Mouse (Mus musculus): ENCODE measurements around the gene Rccd1.

Rccd1 gene

DNA sequence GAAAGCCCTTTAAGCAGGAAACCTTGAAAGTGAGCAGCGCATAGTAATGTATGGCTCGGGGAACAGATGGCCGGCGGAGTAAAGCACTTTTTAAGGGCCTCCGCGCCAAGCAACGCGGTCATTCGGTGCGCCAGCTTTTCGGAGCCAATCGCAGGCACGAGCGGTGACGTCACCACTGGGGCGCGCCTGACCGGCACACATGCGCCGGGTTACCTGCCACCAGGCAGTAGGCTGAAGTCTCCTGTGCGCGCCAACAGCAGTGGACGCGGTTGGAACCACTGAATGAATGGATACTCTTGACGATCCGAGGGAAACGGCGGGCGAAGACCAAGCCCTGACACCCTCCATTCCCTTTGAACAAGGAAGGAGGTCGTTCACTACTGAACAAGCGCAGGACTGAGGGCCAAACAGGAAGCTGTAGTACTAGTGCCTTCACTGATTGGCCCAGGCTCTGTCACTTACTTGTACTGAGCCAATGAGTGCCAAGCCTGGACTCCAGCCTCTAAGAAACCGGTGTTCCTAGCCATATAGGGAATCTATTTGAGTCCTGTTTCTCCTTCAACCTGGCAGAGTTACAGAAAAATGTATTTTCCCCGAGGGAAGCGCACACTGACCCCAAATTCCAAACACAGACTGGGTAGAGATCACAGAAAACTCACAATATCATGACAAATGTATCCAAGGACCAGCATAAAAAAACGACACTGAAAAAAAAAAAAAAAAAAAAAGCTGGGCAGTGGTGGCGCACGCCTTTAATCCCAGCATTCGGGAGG lies at the start of gene Rccd1:
Rccd1 (minus strand) TSS at position 412 of the 773 bp plus-strand sequence.
- peak; percentile 87 for DNase-seq (ENCODE audit: extremely low spot score, low read depth, low spot score)

DNA sequence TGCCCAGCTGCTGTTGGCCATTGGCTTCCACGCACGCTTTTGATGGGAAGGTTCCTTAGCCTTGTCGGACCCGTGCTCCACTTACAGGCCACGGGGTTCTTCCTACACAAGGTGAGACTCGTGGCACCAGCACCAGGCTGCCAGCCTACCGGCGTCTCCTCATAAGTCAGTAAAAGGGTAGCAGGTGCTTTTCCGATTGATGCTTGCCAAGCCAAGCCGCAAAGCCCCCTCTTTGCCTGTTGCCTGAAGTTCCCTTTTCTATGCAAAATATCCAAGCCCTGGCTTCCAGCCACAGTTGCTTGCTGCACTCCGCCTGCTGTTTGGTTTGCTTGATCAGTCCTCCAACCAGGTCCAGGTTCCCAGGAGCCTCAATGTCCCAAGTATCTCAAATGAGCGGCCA lies 49.6 kb upstream of the Rccd1 start:
- DNase-seq (ENCODE audit: extremely low spot score, low read depth, low spot score): no peak

DNA sequence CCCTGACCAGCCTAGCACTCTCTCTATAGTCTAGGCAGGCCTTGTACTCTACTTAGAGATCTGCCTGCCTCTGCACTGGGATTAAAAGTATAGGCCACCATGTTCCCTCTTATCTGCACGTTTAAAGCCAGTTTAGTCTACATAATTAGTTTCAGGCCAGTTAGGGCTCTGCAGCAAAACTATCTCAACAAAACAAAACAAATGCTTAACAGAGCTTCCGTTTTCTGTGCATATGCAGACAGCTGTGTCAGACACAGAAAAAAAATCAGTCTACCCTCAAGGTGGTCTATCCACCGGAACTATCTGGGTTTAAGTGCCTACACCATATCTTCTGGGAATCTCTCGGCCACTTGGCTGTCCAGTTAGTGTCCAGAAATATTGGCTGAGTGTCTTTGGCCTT lies 49.1 kb upstream of the Rccd1 start:
- DNase-seq (ENCODE audit: extremely low spot score, low read depth, low spot score): no peak

DNA sequence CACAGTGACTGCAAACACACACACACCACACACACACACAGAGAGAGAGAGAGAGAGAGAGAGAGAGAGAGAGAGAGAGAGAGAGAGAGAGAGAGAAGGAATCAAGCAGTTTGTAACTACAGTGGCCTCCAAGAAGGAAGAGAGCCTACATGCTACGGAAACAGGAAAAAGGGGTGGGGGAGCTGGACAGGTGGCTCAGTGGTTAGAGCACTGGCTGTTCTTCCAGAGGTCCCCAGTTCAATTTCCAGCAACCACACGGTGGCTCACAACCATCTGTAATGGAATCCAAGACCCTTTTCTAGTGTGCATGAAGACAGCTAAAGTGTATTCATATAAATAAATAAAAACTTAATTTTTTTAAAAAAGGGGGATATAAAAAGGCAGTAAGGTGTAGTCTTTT lies 48.4 kb upstream of the Rccd1 start:
- DNase-seq (ENCODE audit: extremely low spot score, low read depth, low spot score): no peak

DNA sequence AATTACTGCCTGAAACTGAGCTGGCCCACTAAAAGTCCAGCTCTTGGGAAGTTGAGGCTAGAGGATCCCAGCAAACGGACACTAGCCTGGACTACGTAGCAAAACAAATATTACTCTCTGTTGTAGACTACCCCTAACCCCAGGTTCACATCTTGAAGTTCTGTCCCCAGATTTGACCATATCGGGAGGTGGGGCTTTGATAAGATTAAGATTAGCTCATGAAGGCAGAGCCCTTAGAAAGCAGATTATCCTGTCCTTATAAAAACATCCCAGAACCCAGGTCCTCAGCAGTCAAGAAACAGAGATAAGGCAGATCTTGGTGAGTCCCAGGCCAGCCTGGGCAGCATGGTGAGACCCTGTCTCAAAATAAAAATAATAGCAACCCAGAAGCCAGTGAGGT lies 47.9 kb upstream of the Rccd1 start:
- no peak for DNase-seq (ENCODE audit: extremely low spot score, low read depth, low spot score)

DNA sequence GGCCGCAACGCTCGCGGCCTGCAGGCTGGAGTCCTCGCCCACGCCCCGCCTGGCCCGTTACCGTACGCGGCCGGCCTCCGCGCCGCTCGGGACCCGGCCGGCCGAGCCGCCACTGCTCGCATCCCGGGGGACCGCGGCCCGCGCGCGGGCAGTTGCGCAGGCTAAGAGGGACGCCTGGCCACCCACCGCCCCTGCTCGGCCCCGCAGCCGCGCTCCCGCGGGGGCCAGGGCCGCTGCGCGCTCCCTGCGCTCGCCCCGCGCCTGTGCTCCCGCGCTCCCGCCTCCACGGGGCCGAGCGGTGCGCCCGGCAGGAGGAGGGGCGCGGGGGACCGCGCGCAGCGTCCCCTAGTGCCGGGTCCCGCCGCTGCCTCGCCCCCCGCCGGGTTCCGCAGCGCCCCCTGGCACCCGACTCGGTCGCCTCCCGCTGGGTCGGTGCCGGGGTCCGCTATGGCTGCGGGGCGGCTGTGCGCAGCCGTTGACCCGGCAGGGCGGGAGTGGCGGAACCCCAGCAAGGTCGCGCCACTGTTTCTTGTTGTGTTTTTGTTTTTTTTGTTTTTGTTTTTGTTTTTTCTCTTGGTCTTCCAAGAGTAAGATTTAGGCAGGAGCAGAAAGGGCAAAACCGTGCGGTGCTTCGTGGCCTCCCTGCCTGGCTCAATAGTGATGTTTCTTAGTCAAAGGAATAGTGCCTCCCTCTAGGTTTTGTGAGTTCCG lies 46.9 kb upstream of the Rccd1 start, which contains the start of gene Man2a2:
Man2a2 (minus strand) TSS at position 335 of the 711 bp plus-strand sequence.
- DNase-seq (ENCODE audit: extremely low spot score, low read depth, low spot score): no peak

DNA sequence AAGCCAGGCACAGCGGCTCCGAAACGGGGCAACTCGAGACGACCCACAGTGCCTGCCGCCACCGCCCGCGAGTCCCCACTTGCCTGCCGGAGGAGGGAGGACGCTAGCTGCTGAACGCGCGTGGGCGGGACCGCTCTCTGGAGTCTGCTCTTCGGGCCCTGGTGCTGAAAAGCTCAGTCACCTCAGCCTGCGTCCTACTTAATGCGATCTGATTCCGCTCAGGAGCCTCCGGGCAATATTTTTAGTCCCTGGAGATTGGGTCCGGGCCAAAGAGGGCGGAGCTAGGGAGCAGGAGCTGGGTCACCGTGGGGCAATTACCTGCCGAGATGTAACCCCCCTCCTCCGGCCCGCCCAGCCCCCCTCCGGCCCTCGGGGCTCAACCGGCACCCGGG lies 46.4 kb upstream of the Rccd1 start:
- DNase-seq (ENCODE audit: extremely low spot score, low read depth, low spot score): no peak

DNA sequence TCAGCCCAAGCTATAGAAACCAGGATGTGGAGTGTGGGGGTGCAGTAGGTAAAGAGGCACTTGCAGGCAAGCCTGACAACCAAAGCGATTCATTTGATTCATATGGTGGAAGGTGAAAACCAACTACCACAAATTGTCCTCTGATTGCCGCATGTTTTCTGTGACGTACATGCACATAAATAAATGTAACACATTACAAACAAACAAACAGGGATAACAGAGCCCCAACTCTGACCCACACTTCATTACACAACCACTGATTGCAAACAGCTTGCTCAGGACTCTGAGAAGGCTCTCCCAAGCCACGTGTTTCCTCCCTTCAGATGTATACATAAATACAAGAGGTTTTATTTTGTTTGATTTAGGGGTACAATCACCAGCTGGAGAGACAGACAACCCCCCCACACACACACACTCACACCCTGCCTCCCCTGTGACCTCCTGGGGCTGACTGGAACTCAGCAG lies 45.7 kb upstream of the Rccd1 start:
- no peak for DNase-seq (ENCODE audit: extremely low spot score, low read depth, low spot score)

DNA sequence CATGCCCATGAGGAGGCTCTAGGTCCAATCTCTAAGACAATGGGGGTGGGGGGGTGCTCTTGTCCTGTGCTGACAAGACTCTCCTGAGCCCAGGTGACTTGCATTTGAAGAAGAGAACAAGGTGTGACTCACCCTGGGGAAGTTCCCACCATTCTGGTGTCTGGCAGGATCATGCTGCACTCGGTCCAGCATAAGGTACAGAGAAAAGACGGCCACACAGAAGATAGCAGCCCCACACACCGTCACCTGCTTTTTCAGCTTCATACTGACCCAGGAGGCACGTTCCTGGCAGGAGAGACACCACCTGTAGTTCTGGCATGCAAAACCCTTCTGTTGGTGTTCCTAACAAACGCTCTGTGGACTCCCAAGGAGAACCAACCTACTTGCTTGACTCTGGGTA lies 45.2 kb upstream of the Rccd1 start:
- no peak for DNase-seq (ENCODE audit: extremely low spot score, low read depth, low spot score)

DNA sequence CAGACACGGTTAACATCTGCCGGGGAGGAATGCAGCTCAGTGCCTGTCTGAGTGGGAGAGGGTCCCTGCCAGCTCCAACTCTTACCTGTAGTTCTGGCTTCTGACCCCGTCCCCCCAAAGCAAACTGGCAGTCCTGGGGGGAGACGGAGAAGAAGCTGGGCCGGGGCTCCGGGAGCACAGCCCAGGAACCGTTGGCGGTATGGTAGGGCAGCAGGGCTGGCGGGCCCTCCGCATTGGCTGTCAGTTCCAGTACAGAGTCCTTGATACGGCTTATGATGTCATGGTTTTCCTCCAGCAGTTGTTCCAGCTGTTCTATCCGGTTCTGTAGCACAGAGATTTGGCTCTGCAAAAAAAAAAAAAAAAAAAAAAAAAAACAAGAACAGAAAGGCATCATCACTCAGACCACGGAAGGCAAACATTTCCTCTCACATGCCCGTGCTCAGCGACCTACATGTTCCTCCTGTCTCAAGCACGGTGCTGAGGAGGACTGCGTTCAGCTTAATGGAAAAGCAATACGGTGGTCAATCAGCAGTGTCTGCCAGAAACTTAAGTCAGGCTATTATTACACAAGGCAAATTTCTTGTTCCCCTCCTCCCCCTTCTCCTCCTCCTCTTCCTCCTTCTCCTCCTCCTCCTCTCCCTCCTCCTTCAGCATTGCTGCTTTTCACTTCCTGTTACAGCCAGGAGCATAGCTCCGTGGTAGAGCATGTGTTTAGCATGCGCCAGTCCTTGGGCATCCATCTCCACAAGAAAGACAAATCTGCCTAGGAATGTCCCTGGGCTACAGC lies 44.6 kb upstream of the Rccd1 start:
- no peak for DNase-seq (ENCODE audit: extremely low spot score, low read depth, low spot score)

DNA sequence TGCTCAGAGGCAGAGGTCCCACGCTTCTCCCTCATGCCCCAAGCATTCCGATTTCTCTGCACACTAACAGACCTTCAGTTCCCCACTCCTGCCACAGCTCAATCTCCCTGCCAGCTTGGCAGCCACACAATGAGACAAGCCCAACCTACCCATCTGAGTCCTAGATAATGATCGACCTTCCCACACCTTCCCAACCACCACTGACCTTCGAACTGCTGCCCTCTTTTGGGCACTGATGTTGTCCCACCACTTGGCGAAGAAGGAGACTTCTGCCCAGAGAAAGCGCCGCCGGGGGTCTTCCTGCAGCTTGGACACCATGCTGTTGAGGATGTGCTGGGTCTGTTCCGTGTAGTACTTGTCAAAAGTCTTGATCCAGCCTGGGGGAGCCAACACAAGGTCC lies 43.8 kb upstream of the Rccd1 start:
- DNase-seq (ENCODE audit: extremely low spot score, low read depth, low spot score): no peak

DNA sequence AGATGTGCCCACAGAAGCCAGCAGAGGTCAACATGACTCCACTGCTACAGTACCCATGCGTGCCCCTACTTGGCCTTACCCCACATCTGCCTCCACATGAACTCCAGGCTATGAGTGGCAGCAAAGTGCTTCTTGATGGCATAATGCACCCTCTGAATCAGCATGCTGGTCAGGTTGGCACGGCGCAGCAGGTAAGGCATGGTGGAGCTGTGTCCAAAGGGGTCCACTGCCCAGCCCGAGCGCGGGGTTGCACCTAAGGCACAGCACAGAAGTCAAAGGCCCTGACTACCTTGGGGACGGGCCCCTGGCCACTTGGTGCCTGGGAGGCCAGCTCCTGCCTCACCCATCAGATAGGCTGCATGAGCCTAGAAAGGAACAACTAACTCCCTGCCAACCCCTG lies 43.0 kb upstream of the Rccd1 start:
- DNase-seq (ENCODE audit: extremely low spot score, low read depth, low spot score): no peak

DNA sequence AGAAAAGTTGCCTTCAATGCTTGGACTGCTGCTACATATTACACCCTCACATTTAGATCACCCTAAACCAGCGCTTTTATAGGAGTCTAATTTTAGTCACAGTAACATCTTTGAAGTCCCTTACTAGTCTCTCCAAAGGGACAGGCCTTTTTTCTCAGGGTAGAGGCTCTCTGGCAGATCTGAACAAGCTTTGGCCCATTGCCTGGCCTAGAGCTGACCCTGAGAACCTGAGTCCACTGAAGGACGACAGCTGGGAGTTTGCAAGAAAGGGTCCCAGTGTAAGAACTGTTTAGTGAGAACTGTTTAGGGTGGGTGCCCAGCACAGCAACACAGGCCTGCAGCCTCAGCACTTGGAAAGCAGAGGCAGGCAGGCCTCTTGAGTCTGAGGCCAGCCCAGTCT lies 41.5 kb upstream of the Rccd1 start:
- DNase-seq (ENCODE audit: extremely low spot score, low read depth, low spot score): no peak

DNA sequence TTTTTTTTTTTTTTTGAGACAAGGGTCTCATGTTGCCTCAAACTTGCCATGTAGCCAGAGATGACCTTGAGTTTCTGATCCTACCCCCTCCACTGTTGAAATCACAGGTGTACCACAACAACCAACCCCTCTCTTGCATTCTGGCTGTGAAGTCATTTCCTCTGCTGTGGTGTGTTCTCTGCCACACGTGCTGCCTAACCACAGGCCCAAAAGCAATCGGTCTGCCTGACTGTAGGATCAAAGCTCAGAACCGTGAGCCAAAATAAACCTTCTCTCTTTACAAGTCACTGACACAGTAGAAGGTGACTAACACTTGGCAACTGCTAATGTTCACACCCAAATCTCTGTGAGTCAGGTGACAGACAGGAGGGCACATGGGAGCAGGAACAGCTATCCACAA lies 36.2 kb upstream of the Rccd1 start:
- DNase-seq (ENCODE audit: extremely low spot score, low read depth, low spot score): no peak

DNA sequence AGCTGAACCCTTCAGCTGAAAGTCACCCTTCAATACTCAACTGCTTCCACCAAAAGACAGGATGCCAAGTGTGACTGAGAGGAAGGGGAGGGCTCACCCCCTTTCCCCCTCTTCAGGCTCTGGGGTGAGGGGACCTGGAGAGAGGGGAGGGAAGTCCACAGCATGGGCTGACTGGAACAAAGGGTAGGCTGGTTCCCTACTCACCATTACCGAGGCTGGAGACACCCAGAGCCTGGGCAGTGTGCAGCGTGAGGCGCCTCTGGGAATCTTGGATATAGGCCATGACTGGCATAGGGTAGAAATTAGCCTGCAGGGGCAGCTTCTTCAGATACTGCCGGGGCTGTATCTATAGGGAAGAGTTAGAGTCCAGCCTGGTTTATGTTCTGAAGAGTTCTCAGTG lies 33.8 kb upstream of the Rccd1 start:
- DNase-seq (ENCODE audit: extremely low spot score, low read depth, low spot score): no peak

DNA sequence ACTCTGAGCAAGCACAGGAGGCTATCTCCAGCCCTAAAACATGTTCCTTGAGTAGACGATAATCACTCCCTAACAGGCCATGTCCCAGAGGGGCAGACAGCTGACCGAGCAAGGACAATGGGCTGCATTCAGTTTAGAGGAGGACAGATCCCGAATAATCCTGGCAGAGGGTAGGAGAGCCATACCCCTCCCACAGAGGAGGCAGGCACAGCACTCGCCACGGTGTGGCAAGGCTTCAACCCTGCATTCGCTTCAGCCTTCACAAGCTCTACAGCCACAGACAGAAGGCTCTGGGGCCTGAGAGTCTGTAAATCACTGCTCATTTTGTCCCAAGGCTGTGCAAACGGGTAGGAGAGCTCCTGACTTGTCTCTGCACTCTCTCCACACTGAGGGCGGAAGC lies 32.9 kb upstream of the Rccd1 start:
- no peak for DNase-seq (ENCODE audit: extremely low spot score, low read depth, low spot score)

DNA sequence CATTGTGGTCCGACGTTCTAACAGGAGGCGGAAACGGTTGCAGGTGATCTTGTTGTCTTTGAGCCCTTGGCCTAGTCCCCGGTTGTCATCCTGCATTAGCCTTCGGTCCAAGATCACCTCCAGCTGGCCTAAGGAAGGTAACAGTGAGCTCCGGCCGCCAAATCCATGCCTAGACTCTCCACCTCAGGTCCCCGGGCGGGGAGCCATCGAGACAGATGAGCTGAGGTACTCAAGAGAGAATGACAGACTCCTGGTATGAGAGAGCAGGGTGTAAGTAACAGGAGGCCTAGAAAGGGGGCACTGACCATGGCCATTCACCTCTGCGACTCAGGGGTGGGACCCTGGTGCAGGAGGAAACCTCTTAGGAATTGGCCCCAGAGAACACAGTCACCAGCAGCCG lies 32.1 kb upstream of the Rccd1 start:
- no peak for DNase-seq (ENCODE audit: extremely low spot score, low read depth, low spot score)

DNA sequence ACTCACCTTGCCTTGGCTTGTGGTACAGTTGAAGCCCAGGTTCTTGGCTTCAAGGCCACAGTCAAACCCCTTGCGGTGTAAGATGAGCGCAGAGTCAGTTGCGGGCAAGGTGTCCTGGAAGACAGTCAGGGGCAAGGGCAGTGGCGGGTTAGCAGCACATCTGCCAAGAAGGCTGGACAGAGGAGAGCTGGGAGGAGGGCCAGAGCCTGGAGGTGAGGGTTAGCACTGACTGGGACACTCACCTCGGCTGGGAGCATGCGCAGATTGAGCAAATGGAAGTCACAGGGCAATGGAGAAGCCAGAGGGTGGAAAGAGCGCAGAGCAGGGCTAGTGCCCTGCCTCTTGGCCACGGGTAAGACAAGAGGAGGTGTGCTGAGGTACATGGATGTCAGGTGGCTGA lies 28.7 kb upstream of the Rccd1 start:
- no peak for DNase-seq (ENCODE audit: extremely low spot score, low read depth, low spot score)

DNA sequence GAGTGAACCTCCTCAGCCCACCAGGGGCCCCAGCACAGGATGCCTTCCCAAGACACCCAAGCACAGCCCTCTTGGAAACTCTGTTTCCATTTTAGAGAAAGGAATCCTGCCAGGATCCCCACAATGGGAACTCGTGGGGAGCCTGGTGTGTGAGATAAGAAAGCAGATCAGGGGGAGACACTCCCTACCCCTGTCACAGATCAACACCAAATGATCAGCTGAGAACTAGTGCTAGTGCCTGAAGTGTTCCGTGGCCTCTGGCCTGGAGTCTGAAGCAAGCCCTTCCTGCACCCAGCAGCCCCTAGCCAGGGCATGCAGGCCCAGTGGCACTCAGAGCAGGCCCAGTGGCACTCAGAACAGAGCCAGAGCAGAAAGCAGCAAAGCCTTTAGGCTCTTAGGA lies 26.6 kb upstream of the Rccd1 start:
- DNase-seq (ENCODE audit: extremely low spot score, low read depth, low spot score): no peak

DNA sequence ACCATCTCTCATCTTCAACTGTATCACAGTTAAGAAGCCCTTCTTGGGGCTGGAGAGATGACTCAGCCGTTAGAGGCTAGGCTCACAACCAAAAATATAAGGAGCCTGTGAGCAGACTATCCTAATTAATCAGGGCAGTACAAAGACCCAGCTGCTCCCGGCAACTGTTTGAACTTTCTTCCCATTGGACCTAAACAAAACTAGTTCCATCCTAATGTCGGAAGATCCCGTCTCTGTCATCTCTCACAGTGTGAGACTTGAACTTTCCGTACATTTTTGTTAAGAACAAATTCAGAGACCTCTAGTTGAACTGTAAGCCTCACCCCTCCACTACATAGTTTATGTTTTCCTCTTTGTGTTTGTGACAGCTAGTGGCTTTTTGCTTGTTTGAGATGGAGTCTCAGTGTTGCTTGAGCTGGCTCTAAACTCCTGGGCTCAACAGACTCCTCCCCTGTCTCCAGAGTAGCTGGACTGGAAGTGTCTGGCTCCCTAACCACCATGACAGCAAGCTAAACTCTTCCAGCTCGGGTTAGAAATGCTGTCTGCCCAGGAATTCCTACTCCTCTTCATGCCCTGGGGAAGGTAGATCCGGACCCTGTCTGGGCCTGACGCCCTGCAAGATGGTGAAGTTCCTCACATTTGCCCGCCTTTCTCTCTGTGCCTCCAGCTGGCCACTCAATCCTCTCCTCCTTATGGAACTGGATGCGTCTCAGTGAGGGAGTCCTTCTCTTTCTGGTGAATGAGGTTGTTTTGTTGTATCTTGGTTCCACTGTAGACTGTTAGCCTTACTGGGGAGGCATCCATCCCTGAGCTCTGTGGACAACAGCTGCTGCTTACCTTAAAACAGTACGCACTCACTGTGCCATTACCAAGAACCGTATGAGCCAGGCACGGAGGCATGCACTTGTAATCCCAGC lies 23.7 kb upstream of the Rccd1 start:
- DNase-seq (ENCODE audit: extremely low spot score, low read depth, low spot score): no peak

DNA sequence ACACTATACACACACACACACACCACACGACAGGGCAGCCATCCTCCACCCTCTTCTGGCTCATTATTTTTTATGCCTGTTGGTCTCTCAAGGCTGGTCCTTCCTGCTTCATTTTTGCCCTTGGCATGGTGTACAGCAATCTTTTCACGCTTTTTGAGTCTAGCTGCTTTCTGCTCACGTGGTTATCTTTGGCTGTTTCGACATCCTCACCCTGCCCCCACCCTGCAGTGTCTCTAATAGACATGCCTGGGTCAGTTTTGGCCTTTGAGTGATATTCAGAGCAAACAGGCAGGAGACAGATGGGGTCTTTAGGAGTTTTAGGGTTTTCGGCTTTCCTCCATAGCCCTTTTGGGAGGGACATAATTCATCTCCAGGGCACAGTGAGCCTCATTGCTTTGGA lies 22.6 kb upstream of the Rccd1 start:
- DNase-seq (ENCODE audit: extremely low spot score, low read depth, low spot score): no peak
